In genomic region chr11:116255090-116255981, GRCm38 (mm10) we compare ENCODE assay signal across 16 mouse cellular contexts. TPM values are rescaled to one million over a fixed set of nuclear protein-coding genes. Genes with fewer than 3 reads are reported as not detected.
DNase-seq lines count a peak whose midpoint lies in the region; ATAC-seq and TF ChIP-seq lines count a peak whose summit lies in the region.
"Had no signal": no experiment of that assay in that cellular context is flagged by ENCODE, and none has a peak within 500 bp of the region (broad histone marks: within the 10 kb centered on the region; RNA-seq: fewer than 3 reads in every experiment).

No protein-coding gene starts in this region.

- no peak overlapping the region for H3K4me2 ChIP-seq in intestine, postnatal 0 days (replicated peaks; ENCODE audit: low read depth)
- H3K4me2 ChIP-seq in intestine, embryonic 16.5 days (ENCODE audit: low read depth, low read length), result no peak overlapping the region
- no peak overlapping the region for H3K4me2 ChIP-seq in limb, embryonic 14.5 days (replicated peaks; ENCODE audit: low read depth, low read length, severe bottlenecking)
- H3K4me2 ChIP-seq in stomach, embryonic 16.5 days (ENCODE audit: low read depth, low read length), result no peak overlapping the region
- H3K4me2 ChIP-seq: embryonic facial prominence, embryonic 13.5 days; liver, embryonic 15.5 days; midbrain, embryonic 13.5 days had no signal

- H3K36me3 ChIP-seq in intestine, postnatal 0 days (ENCODE audit: control insufficient read depth, insufficient read depth), result peaks cover 86% of the 10 kb centered on the region
- H3K36me3 ChIP-seq in intestine, embryonic 16.5 days (ENCODE audit: control insufficient read depth, insufficient read depth, low read length), result peaks cover 38% of the 10 kb centered on the region
- H3K36me3 ChIP-seq in megakaryocyte, embryonic 14.5 days (replicated peaks; ENCODE audit: low read length), result peaks cover 93% of the 10 kb centered on the region
- H3K36me3 ChIP-seq in limb, embryonic 14.5 days (ENCODE audit: control insufficient read depth, insufficient read depth, low read length), result peaks cover 95% of the 10 kb centered on the region
- peaks cover 44% of the 10 kb centered on the region for H3K36me3 ChIP-seq in stomach, embryonic 16.5 days (ENCODE audit: control insufficient read depth, insufficient read depth, low read length)

- H3K9ac ChIP-seq in intestine, postnatal 0 days (ENCODE audit: low read depth, low read length), result no peak overlapping the region
- no peak overlapping the region for H3K9ac ChIP-seq in intestine, embryonic 16.5 days (ENCODE audit: low read depth, low read length)
- 0 out of 2 replicates have a peak overlapping the region, but pooled peaks have one; percentile 7 for H3K9ac ChIP-seq in limb, embryonic 14.5 days (ENCODE audit: low read depth, low read length, severe bottlenecking)
- no peak overlapping the region for H3K9ac ChIP-seq in stomach, embryonic 16.5 days (ENCODE audit: low read length)
- H3K9ac ChIP-seq: liver, embryonic 15.5 days; midbrain, embryonic 13.5 days had no signal

- no peaks in the 10 kb centered on the region; the same call in 1 of the 2 replicates for H3K4me1 ChIP-seq in intestine, postnatal 0 days (replicated peaks; ENCODE audit: control insufficient read depth, insufficient read depth, low read length)
- peaks cover 5% of the 10 kb centered on the region; the same call in 1 of the 2 replicates for H3K4me1 ChIP-seq in intestine, embryonic 16.5 days (ENCODE audit: control insufficient read depth, insufficient read depth, low read length)
- peaks cover 59% of the 10 kb centered on the region for H3K4me1 ChIP-seq in megakaryocyte, embryonic 14.5 days
- no peaks in the 10 kb centered on the region for H3K4me1 ChIP-seq in limb, embryonic 14.5 days (ENCODE audit: control insufficient read depth, insufficient read depth, low read length)
- H3K4me1 ChIP-seq in stomach, embryonic 16.5 days (ENCODE audit: control insufficient read depth, insufficient read depth, low read length), result peaks cover 5% of the 10 kb centered on the region; the same call in 1 of the 2 replicates
- H3K4me1 ChIP-seq: midbrain, embryonic 13.5 days had no signal

- H3K27ac ChIP-seq in intestine, postnatal 0 days (ENCODE audit: low read depth, low read length), result peak overlapping the region; percentile 50
- H3K27ac ChIP-seq in intestine, embryonic 16.5 days (ENCODE audit: low read length), result no peak overlapping the region; the same call in 1 of the 2 replicates
- H3K27ac ChIP-seq in limb, embryonic 14.5 days (replicated peaks; ENCODE audit: low read depth, low read length), result no peak overlapping the region
- peak overlapping the region; percentile 86 for H3K27ac ChIP-seq in stomach, embryonic 16.5 days (ENCODE audit: low read length)
- H3K27ac ChIP-seq: embryonic facial prominence, embryonic 13.5 days; hindbrain, postnatal 0 days; liver, embryonic 15.5 days; midbrain, embryonic 13.5 days had no signal

- H3K4me3 ChIP-seq in intestine, postnatal 0 days (ENCODE audit: low read depth, low read length), result no peak overlapping the region
- no peak overlapping the region for H3K4me3 ChIP-seq in intestine, embryonic 16.5 days (ENCODE audit: low read length)
- peak overlapping the region; percentile 86 for H3K4me3 ChIP-seq in megakaryocyte, embryonic 14.5 days (replicated peaks)
- H3K4me3 ChIP-seq in limb, embryonic 14.5 days (replicated peaks; ENCODE audit: low read length), result no peak overlapping the region
- no peak overlapping the region for H3K4me3 ChIP-seq in stomach, embryonic 16.5 days (replicated peaks; ENCODE audit: low read length)
- H3K4me3 ChIP-seq: embryonic facial prominence, embryonic 13.5 days; left cerebral cortex, adult 2 months; liver, embryonic 15.5 days; midbrain, embryonic 13.5 days had no signal

- DNase-seq in limb, embryonic 14.5 days (ENCODE audit: low spot score), result no peak
- DNase-seq in ovary, postnatal 36 days (ENCODE audit: low spot score), result no peak
- no peak for DNase-seq in MN1 (ENCODE audit: low spot score)
- DNase-seq: adrenal gland, postnatal 14 days; cerebellum, postnatal 36 days; heart, postnatal 10 days had no signal

- H3K9me3 ChIP-seq in intestine, postnatal 0 days (ENCODE audit: control insufficient read depth), result no peaks in the 10 kb centered on the region
- H3K9me3 ChIP-seq in intestine, embryonic 16.5 days (ENCODE audit: control insufficient read depth, low read length), result no peaks in the 10 kb centered on the region
- H3K9me3 ChIP-seq in megakaryocyte, embryonic 14.5 days, result no peaks in the 10 kb centered on the region
- no peaks in the 10 kb centered on the region for H3K9me3 ChIP-seq in limb, embryonic 14.5 days (ENCODE audit: control insufficient read depth, low read length)
- no peaks in the 10 kb centered on the region for H3K9me3 ChIP-seq in stomach, embryonic 16.5 days (replicated peaks; ENCODE audit: control insufficient read depth, low read length)
- H3K9me3 ChIP-seq: embryonic facial prominence, embryonic 13.5 days; liver, embryonic 15.5 days; midbrain, embryonic 13.5 days had no signal

- WGBS in intestine, postnatal 0 days, result 79% methylated on average over 22 of the region's 22 CpGs
- WGBS in intestine, embryonic 16.5 days, result 80% methylated on average over 22 of the region's 22 CpGs
- 82% methylated on average over 22 of the region's 22 CpGs for WGBS in limb, embryonic 14.5 days
- 78% methylated on average over 22 of the region's 22 CpGs for WGBS in stomach, embryonic 16.5 days

- H3K27me3 ChIP-seq in intestine, postnatal 0 days (replicated peaks; ENCODE audit: control insufficient read depth, insufficient read depth, low read length), result no peaks in the 10 kb centered on the region
- H3K27me3 ChIP-seq in intestine, embryonic 16.5 days (replicated peaks; ENCODE audit: control insufficient read depth, insufficient read depth, low read length), result no peaks in the 10 kb centered on the region
- no peaks in the 10 kb centered on the region for H3K27me3 ChIP-seq in megakaryocyte, embryonic 14.5 days (replicated peaks)
- no peaks in the 10 kb centered on the region for H3K27me3 ChIP-seq in limb, embryonic 14.5 days (ENCODE audit: control insufficient read depth, insufficient read depth, low read length)
- no peaks in the 10 kb centered on the region for H3K27me3 ChIP-seq in stomach, embryonic 16.5 days (ENCODE audit: control insufficient read depth, insufficient read depth, low read length)
- H3K27me3 ChIP-seq: embryonic facial prominence, embryonic 13.5 days; liver, embryonic 15.5 days; midbrain, embryonic 13.5 days had no signal

- TF ChIP-seq CTCF in intestine, postnatal 0 days (IDR thresholded peaks at IDR 0.05; ENCODE audit: low read depth), result no peak

- ATAC-seq in intestine, postnatal 0 days, result no peak
- ATAC-seq in intestine, embryonic 16.5 days, result no peak
- no peak for ATAC-seq in megakaryocyte, adult 5-6 weeks (ENCODE audit: poor library complexity, severe bottlenecking)
- ATAC-seq in limb, embryonic 14.5 days (ENCODE audit: low FRiP score, low read depth), result no peak
- no peak for ATAC-seq in stomach, embryonic 16.5 days (ENCODE audit: insufficient read depth, low FRiP score)
- ATAC-seq: hindbrain, postnatal 0 days; midbrain, embryonic 13.5 days had no signal

- no peak for TF ChIP-seq POLR2A in limb, embryonic 14.5 days (IDR thresholded peaks at IDR 0.05; ENCODE audit: borderline replicate concordance, extremely low read depth, insufficient read depth, insufficient read length)

RNA-seq across cellular contexts. Expression of gene Evpl, which starts 17.5 kb away (rescaled TPM):
- polyA plus RNA-seq in intestine, postnatal 0 days (2015; fragmentation: Nextera tagmentation; extraction: Ambion mirVana), result 1.2 and 1.3 TPM in 2 replicates
- 1.9 and 2.5 TPM in 2 replicates for polyA plus RNA-seq in intestine, embryonic 16.5 days (2015; fragmentation: Nextera tagmentation; extraction: Ambion mirVana)
- polyA plus RNA-seq in megakaryocyte, embryonic 14.5 days (2012; ENCODE audit: insufficient read depth, low replicate concordance), result 0.34 TPM in 1 of 2 replicates, not detected in the other
- 0.11 TPM in 1 of 2 replicates, not detected in the other for total RNA-seq in megakaryocyte, adult 5-6 weeks (2015)
- 0.24 and 0.37 TPM in 2 replicates for total RNA-seq in megakaryocyte, adult 5-6 weeks (2017)
- polyA plus RNA-seq in limb, embryonic 14.5 days (2012; rRNA removed), result 6.0 and 8.2 TPM in 2 replicates
- 17.0 and 21.8 TPM in 2 replicates for polyA plus RNA-seq in limb, embryonic 14.5 days (2014; fragmentation: Nextera tagmentation; extraction: Ambion mirVana)
- 19.2 and 23.5 TPM in 2 replicates for polyA plus RNA-seq in stomach, embryonic 16.5 days (2015; fragmentation: Nextera tagmentation; extraction: Ambion mirVana)

RNA-seq across cellular contexts. Expression of gene Srp68, which starts 18.7 kb away (rescaled TPM):
- polyA plus RNA-seq in intestine, postnatal 0 days (2015; fragmentation: Nextera tagmentation; extraction: Ambion mirVana), result 45.2 and 48.7 TPM in 2 replicates
- 90.9 and 94.8 TPM in 2 replicates for polyA plus RNA-seq in intestine, embryonic 16.5 days (2015; fragmentation: Nextera tagmentation; extraction: Ambion mirVana)
- 4.7 and 34.1 TPM in 2 replicates for polyA plus RNA-seq in megakaryocyte, embryonic 14.5 days (2012; ENCODE audit: insufficient read depth, low replicate concordance)
- 17.4 and 21.0 TPM in 2 replicates for total RNA-seq in megakaryocyte, adult 5-6 weeks (2015)
- 17.8 and 19.3 TPM in 2 replicates for total RNA-seq in megakaryocyte, adult 5-6 weeks (2017)
- polyA plus RNA-seq in limb, embryonic 14.5 days (2012; rRNA removed), result 106 and 111 TPM in 2 replicates
- polyA plus RNA-seq in limb, embryonic 14.5 days (2014; fragmentation: Nextera tagmentation; extraction: Ambion mirVana), result 94.9 and 103 TPM in 2 replicates
- 85.5 and 89.4 TPM in 2 replicates for polyA plus RNA-seq in stomach, embryonic 16.5 days (2015; fragmentation: Nextera tagmentation; extraction: Ambion mirVana)

RNA-seq across cellular contexts. Expression of gene Galr2, which starts 25.4 kb away (rescaled TPM):
- polyA plus RNA-seq in intestine, postnatal 0 days (2015; fragmentation: Nextera tagmentation; extraction: Ambion mirVana), result 0.10 and 0.29 TPM in 2 replicates
- polyA plus RNA-seq in intestine, embryonic 16.5 days (2015; fragmentation: Nextera tagmentation; extraction: Ambion mirVana), result 0.16 and 0.31 TPM in 2 replicates
- polyA plus RNA-seq in megakaryocyte, embryonic 14.5 days (2012; ENCODE audit: insufficient read depth, low replicate concordance), result not detected in 2 replicates
- total RNA-seq in megakaryocyte, adult 5-6 weeks (2015), result not detected in 2 replicates
- 0.07 TPM in 1 of 2 replicates, not detected in the other for total RNA-seq in megakaryocyte, adult 5-6 weeks (2017)
- 0.24 and 0.59 TPM in 2 replicates for polyA plus RNA-seq in limb, embryonic 14.5 days (2012; rRNA removed)
- polyA plus RNA-seq in limb, embryonic 14.5 days (2014; fragmentation: Nextera tagmentation; extraction: Ambion mirVana), result 0.33 and 0.37 TPM in 2 replicates
- 0.26 and 0.45 TPM in 2 replicates for polyA plus RNA-seq in stomach, embryonic 16.5 days (2015; fragmentation: Nextera tagmentation; extraction: Ambion mirVana)
- total RNA-seq: adrenal gland, postnatal 14 days; heart, postnatal 10 days; hindbrain, postnatal 0 days; left cerebral cortex, adult 2 months had no signal
- polyA plus RNA-seq: liver, embryonic 15.5 days had no signal

RNA-seq across cellular contexts. Expression of gene Exoc7, which starts 51.7 kb away (rescaled TPM):
- polyA plus RNA-seq in intestine, postnatal 0 days (2015; fragmentation: Nextera tagmentation; extraction: Ambion mirVana), result 44.6 and 49.2 TPM in 2 replicates
- polyA plus RNA-seq in intestine, embryonic 16.5 days (2015; fragmentation: Nextera tagmentation; extraction: Ambion mirVana), result 52.5 and 54.6 TPM in 2 replicates
- 2.7 and 6.7 TPM in 2 replicates for polyA plus RNA-seq in megakaryocyte, embryonic 14.5 days (2012; ENCODE audit: insufficient read depth, low replicate concordance)
- 29.2 and 34.8 TPM in 2 replicates for total RNA-seq in megakaryocyte, adult 5-6 weeks (2015)
- total RNA-seq in megakaryocyte, adult 5-6 weeks (2017), result 20.3 and 27.3 TPM in 2 replicates
- polyA plus RNA-seq in limb, embryonic 14.5 days (2012; rRNA removed), result 57.7 and 66.7 TPM in 2 replicates
- polyA plus RNA-seq in limb, embryonic 14.5 days (2014; fragmentation: Nextera tagmentation; extraction: Ambion mirVana), result 72.0 and 72.7 TPM in 2 replicates
- polyA plus RNA-seq in stomach, embryonic 16.5 days (2015; fragmentation: Nextera tagmentation; extraction: Ambion mirVana), result 56.8 and 58.4 TPM in 2 replicates

RNA-seq across cellular contexts. Expression of gene Acox1, which starts 56.5 kb away (rescaled TPM):
- polyA plus RNA-seq in intestine, postnatal 0 days (2015; fragmentation: Nextera tagmentation; extraction: Ambion mirVana), result 98.9 and 114 TPM in 2 replicates
- 85.5 and 104 TPM in 2 replicates for polyA plus RNA-seq in intestine, embryonic 16.5 days (2015; fragmentation: Nextera tagmentation; extraction: Ambion mirVana)
- 1.7 and 3.3 TPM in 2 replicates for polyA plus RNA-seq in megakaryocyte, embryonic 14.5 days (2012; ENCODE audit: insufficient read depth, low replicate concordance)
- total RNA-seq in megakaryocyte, adult 5-6 weeks (2015), result 15.1 and 18.3 TPM in 2 replicates
- 18.6 and 19.7 TPM in 2 replicates for total RNA-seq in megakaryocyte, adult 5-6 weeks (2017)
- polyA plus RNA-seq in limb, embryonic 14.5 days (2012; rRNA removed), result 38.1 and 42.9 TPM in 2 replicates
- 26.3 and 30.1 TPM in 2 replicates for polyA plus RNA-seq in limb, embryonic 14.5 days (2014; fragmentation: Nextera tagmentation; extraction: Ambion mirVana)
- 50.8 and 61.0 TPM in 2 replicates for polyA plus RNA-seq in stomach, embryonic 16.5 days (2015; fragmentation: Nextera tagmentation; extraction: Ambion mirVana)

Comparison
In these comparisons a context has a peak if more than half of its experiments do, and no peak if none do; other contexts are left out.
1. H3K27ac ChIP-seq: peak in intestine, postnatal 0 days (single experiment) and stomach, embryonic 16.5 days (single experiment); none in intestine, embryonic 16.5 days (single experiment) and limb, embryonic 14.5 days (single experiment).